Mouse (Mus musculus): ENCODE measurements around the gene Olfr774. TPM values are rescaled to one million over a fixed set of nuclear protein-coding genes. Genes with fewer than 3 reads are reported as not detected.
"Not testable (repeated sequence)": the region's sequence is repeated elsewhere in the genome, so short reads cannot be mapped to it uniquely, and the experiment has no call there.

Olfr774 gene
- not detected in 2 replicates for polyA plus RNA-seq (2015; fragmentation: Nextera tagmentation; extraction: Ambion mirVana)

- WGBS = 55% methylated on average over 2 of the region's 2 CpGs
- Histone ChIP-seq H3K9ac (ENCODE audit: low read length) (no peak within 1 kb of the TSS), H3K27me3 (ENCODE audit: control insufficient read depth, insufficient read depth, low read length) (no peaks in the 10 kb centered on the region), H3K27ac (ENCODE audit: low read length) (no peak within 1 kb of the TSS), H3K36me3 (ENCODE audit: control insufficient read depth, insufficient read depth) (no peaks in the 10 kb centered on the region), H3K4me2 (ENCODE audit: low read depth, low read length) (no peak within 1 kb of the TSS), H3K4me1 (ENCODE audit: control insufficient read depth, insufficient read depth, low read length) (no peaks in the 10 kb centered on the region), H3K4me3 (ENCODE audit: low read length) (no peak within 1 kb of the TSS), H3K9me3 (replicated peaks; ENCODE audit: control insufficient read depth, low read length) (0 out of 2 replicates have a peak, but pooled peaks cover 3% of the 10 kb centered on the region)
- ATAC-seq (replicated peaks; ENCODE audit: extremely low read depth, insufficient read depth, low FRiP score) = no peak
These were observed at the start of gene Olfr774 for GRCm38 (mm10) chr10:129235904-129236303. TSS of gene Olfr774 (plus strand) at chr10:129236204.

DNA sequence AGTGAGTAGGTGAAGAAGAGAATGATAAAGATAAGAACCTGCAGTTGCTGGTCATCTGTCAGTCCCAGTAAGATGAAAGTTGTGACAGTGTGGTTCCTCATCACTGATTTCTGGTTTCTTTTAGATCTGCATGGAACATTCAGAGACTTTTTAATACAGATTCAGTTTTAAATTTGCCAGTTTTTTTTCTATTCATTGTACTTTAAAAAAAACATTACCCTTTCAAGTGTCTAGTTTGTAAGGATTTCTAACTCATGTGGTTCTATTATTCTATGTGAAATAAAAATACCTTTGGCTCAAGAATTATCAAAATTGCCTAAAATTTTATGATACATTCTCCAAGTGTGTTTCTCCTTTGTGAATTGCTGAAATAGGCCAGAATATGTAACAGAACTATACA is 48.7 kb upstream of the Olfr774 start, which contains the start of gene Olfr773:
Gene Olfr773, minus strand, starts transcription at position 101 of the 400 bp plus-strand sequence.
- not testable (repeated sequence) for H3K9ac ChIP-seq (ENCODE audit: low read length); H3K4me2 ChIP-seq (ENCODE audit: low read depth, low read length); H3K36me3 ChIP-seq (ENCODE audit: control insufficient read depth, insufficient read depth); H3K27me3 ChIP-seq (ENCODE audit: control insufficient read depth, insufficient read depth, low read length); ATAC-seq (replicated peaks; ENCODE audit: extremely low read depth, insufficient read depth, low FRiP score); H3K27ac ChIP-seq (ENCODE audit: low read length); H3K9me3 ChIP-seq (replicated peaks; ENCODE audit: control insufficient read depth, low read length); H3K4me1 ChIP-seq (ENCODE audit: control insufficient read depth, insufficient read depth, low read length); H3K4me3 ChIP-seq (ENCODE audit: low read length)

DNA sequence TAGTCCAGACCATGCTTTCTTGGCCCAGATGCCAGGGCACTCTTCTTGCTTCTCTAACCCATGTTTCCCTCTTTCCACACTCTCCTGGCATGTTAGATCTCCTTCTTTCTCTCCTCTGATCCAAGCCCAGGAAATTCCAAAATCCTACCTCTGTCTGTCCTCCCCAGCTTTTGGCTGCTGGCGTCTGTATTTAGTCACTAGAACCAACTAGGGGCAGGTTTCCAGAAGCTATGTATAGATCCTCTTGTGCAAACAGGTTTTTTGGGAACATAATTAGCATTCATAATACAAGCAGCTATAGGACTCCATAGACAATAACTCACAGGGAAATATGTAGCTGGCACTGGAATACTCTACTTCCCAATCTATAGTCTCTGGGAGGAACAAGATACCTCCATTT is 5.3 kb upstream of the Olfr774 start:
- H3K9me3 ChIP-seq (replicated peaks; ENCODE audit: control insufficient read depth, low read length) = 0 out of 2 replicates have a peak, but pooled peaks cover 3% of the 10 kb centered on the region
- H3K27ac ChIP-seq (ENCODE audit: low read length) = no peak overlapping the region
- no peak overlapping the region for H3K4me2 ChIP-seq (ENCODE audit: low read depth, low read length)
- H3K27me3 ChIP-seq (ENCODE audit: control insufficient read depth, insufficient read depth, low read length) = no peaks in the 10 kb centered on the region
- no peak overlapping the region for H3K4me3 ChIP-seq (ENCODE audit: low read length)
- 76% methylated on average over 1 of the region's 1 CpGs for WGBS
- no peak for ATAC-seq (replicated peaks; ENCODE audit: extremely low read depth, insufficient read depth, low FRiP score)
- H3K9ac ChIP-seq (ENCODE audit: low read length) = no peak overlapping the region
- no peaks in the 10 kb centered on the region for H3K36me3 ChIP-seq (ENCODE audit: control insufficient read depth, insufficient read depth)
- H3K4me1 ChIP-seq (ENCODE audit: control insufficient read depth, insufficient read depth, low read length) = no peaks in the 10 kb centered on the region

- 68% methylated on average over 3 of the region's 3 CpGs for WGBS
- H3K27ac ChIP-seq (ENCODE audit: low read length) = no peak within 1 kb of the TSS
- no peak within 1 kb of the TSS for H3K4me2 ChIP-seq (ENCODE audit: low read depth, low read length)
- no peaks in the 10 kb centered on the region for H3K27me3 ChIP-seq (ENCODE audit: control insufficient read depth, insufficient read depth, low read length)
- H3K9ac ChIP-seq (ENCODE audit: low read length) = no peak within 1 kb of the TSS
- no peaks in the 10 kb centered on the region for H3K4me1 ChIP-seq (ENCODE audit: control insufficient read depth, insufficient read depth, low read length)
- no peaks in the 10 kb centered on the region for H3K9me3 ChIP-seq (replicated peaks; ENCODE audit: control insufficient read depth, low read length)
- no peak within 1 kb of the TSS for H3K4me3 ChIP-seq (ENCODE audit: low read length)
- no peaks in the 10 kb centered on the region for H3K36me3 ChIP-seq (ENCODE audit: control insufficient read depth, insufficient read depth)
- ATAC-seq (replicated peaks; ENCODE audit: extremely low read depth, insufficient read depth, low FRiP score) = no peak
These were observed 12.1 kb downstream of the Olfr774 start, which contains the start of gene Olfr775 for GRCm38 (mm10) chr10:129248112-129248511. TSS of gene Olfr775 (plus strand) at chr10:129248412.

GRCm38 (mm10) chr10:129258827-129259226 is 22.8 kb downstream of the Olfr774 start, which contains the start of gene Olfr776:
TSS of gene Olfr776 (plus strand) at chr10:129259127.
- ATAC-seq (replicated peaks; ENCODE audit: extremely low read depth, insufficient read depth, low FRiP score) = no peak
- no peak within 1 kb of the TSS for H3K9ac ChIP-seq (ENCODE audit: low read length)
- H3K27me3 ChIP-seq (ENCODE audit: control insufficient read depth, insufficient read depth, low read length) = no peaks in the 10 kb centered on the region

GRCm38 (mm10) chr10:129271081-129271535 is 35.1 kb downstream of the Olfr774 start, which contains the start of gene Olfr777:
TSS of gene Olfr777 (minus strand) at chr10:129271485.
- Histone ChIP-seq H3K9me3 (replicated peaks; ENCODE audit: control insufficient read depth, low read length) (no peaks in the 10 kb centered on the region), H3K9ac (ENCODE audit: low read length) (no peak within 1 kb of the TSS), H3K27me3 (ENCODE audit: control insufficient read depth, insufficient read depth, low read length) (no peaks in the 10 kb centered on the region), H3K27ac (ENCODE audit: low read length) (no peak within 1 kb of the TSS), H3K4me2 (ENCODE audit: low read depth, low read length) (no peak within 1 kb of the TSS), H3K4me1 (ENCODE audit: control insufficient read depth, insufficient read depth, low read length) (no peaks in the 10 kb centered on the region), H3K4me3 (ENCODE audit: low read length) (no peak within 1 kb of the TSS), H3K36me3 (ENCODE audit: control insufficient read depth, insufficient read depth) (no peaks in the 10 kb centered on the region)
- ATAC-seq (replicated peaks; ENCODE audit: extremely low read depth, insufficient read depth, low FRiP score) = no peak
- 87% methylated on average over 2 of the region's 2 CpGs for WGBS

More at GRCm38 (mm10) chr10:129258827-129259226, 22.8 kb downstream of the Olfr774 start, which contains the start of gene Olfr776:
- H3K4me2 ChIP-seq (ENCODE audit: low read depth, low read length) = no peak within 1 kb of the TSS
- no peak within 1 kb of the TSS for H3K4me3 ChIP-seq (ENCODE audit: low read length)
- H3K36me3 ChIP-seq (ENCODE audit: control insufficient read depth, insufficient read depth) = no peaks in the 10 kb centered on the region
- 0 out of 2 replicates have a peak, but pooled peaks cover 2% of the 10 kb centered on the region for H3K9me3 ChIP-seq (replicated peaks; ENCODE audit: control insufficient read depth, low read length)
- H3K4me1 ChIP-seq (ENCODE audit: control insufficient read depth, insufficient read depth, low read length) = no peaks in the 10 kb centered on the region
- no peak within 1 kb of the TSS for H3K27ac ChIP-seq (ENCODE audit: low read length)

Other genes with a start within 250 kb of the Olfr774 start
- gene Olfr9, start 246.8 kb upstream of the Olfr774 start, polyA plus RNA-seq (2015; fragmentation: Nextera tagmentation; extraction: Ambion mirVana) = not detected in 2 replicates
- not detected in 2 replicates for gene Olfr763, start 225.4 kb upstream of the Olfr774 start, polyA plus RNA-seq (2015; fragmentation: Nextera tagmentation; extraction: Ambion mirVana)
- gene Olfr764-ps1, start 196.3 kb upstream of the Olfr774 start, polyA plus RNA-seq (2015; fragmentation: Nextera tagmentation; extraction: Ambion mirVana) = not detected in 2 replicates
- gene Olfr765, start 186.2 kb upstream of the Olfr774 start, polyA plus RNA-seq (2015; fragmentation: Nextera tagmentation; extraction: Ambion mirVana) = not detected in 2 replicates
- not detected in 2 replicates for gene Olfr766-ps1, start 167.2 kb upstream of the Olfr774 start, polyA plus RNA-seq (2015; fragmentation: Nextera tagmentation; extraction: Ambion mirVana)
- gene Olfr767, start 153.3 kb upstream of the Olfr774 start, polyA plus RNA-seq (2015; fragmentation: Nextera tagmentation; extraction: Ambion mirVana) = not detected in 2 replicates
- not detected in 2 replicates for gene Olfr768, start 136.8 kb upstream of the Olfr774 start, polyA plus RNA-seq (2015; fragmentation: Nextera tagmentation; extraction: Ambion mirVana)
- gene Olfr769, start 118.3 kb upstream of the Olfr774 start, polyA plus RNA-seq (2015; fragmentation: Nextera tagmentation; extraction: Ambion mirVana) = not detected in 2 replicates
- gene Olfr770, start 97.2 kb upstream of the Olfr774 start, polyA plus RNA-seq (2015; fragmentation: Nextera tagmentation; extraction: Ambion mirVana) = not detected in 2 replicates
- gene Olfr771, start 71.5 kb upstream of the Olfr774 start, polyA plus RNA-seq (2015; fragmentation: Nextera tagmentation; extraction: Ambion mirVana) = not detected in 2 replicates
- not detected in 2 replicates for gene Olfr772, start 58.3 kb upstream of the Olfr774 start, polyA plus RNA-seq (2015; fragmentation: Nextera tagmentation; extraction: Ambion mirVana)
- gene Olfr773, start 48.8 kb upstream of the Olfr774 start, polyA plus RNA-seq (2015; fragmentation: Nextera tagmentation; extraction: Ambion mirVana) = not detected in 2 replicates
- gene Olfr775, start 12.2 kb downstream of the Olfr774 start, polyA plus RNA-seq (2015; fragmentation: Nextera tagmentation; extraction: Ambion mirVana) = not detected in 2 replicates
- not detected in 2 replicates for gene Olfr776, start 22.9 kb downstream of the Olfr774 start, polyA plus RNA-seq (2015; fragmentation: Nextera tagmentation; extraction: Ambion mirVana)
- not detected in 2 replicates for gene Olfr777, start 35.3 kb downstream of the Olfr774 start, polyA plus RNA-seq (2015; fragmentation: Nextera tagmentation; extraction: Ambion mirVana)
- not detected in 2 replicates for gene Olfr780, start 81.9 kb downstream of the Olfr774 start, polyA plus RNA-seq (2015; fragmentation: Nextera tagmentation; extraction: Ambion mirVana)
- not detected in 2 replicates for gene Olfr781, start 92.7 kb downstream of the Olfr774 start, polyA plus RNA-seq (2015; fragmentation: Nextera tagmentation; extraction: Ambion mirVana)
- not detected in 2 replicates for gene Olfr782, start 112.6 kb downstream of the Olfr774 start, polyA plus RNA-seq (2015; fragmentation: Nextera tagmentation; extraction: Ambion mirVana)
- gene Olfr784, start 147.9 kb downstream of the Olfr774 start, polyA plus RNA-seq (2015; fragmentation: Nextera tagmentation; extraction: Ambion mirVana) = 0.05 TPM in 1 of 2 replicates, not detected in the other
- not detected in 2 replicates for gene Olfr785, start 169.2 kb downstream of the Olfr774 start, polyA plus RNA-seq (2015; fragmentation: Nextera tagmentation; extraction: Ambion mirVana)
- gene Olfr786, start 191.1 kb downstream of the Olfr774 start, polyA plus RNA-seq (2015; fragmentation: Nextera tagmentation; extraction: Ambion mirVana) = not detected in 2 replicates
- gene Olfr787, start 225.7 kb downstream of the Olfr774 start, polyA plus RNA-seq (2015; fragmentation: Nextera tagmentation; extraction: Ambion mirVana) = not detected in 2 replicates
- gene Olfr788, start 234.8 kb downstream of the Olfr774 start, polyA plus RNA-seq (2015; fragmentation: Nextera tagmentation; extraction: Ambion mirVana) = not detected in 2 replicates
- not detected in 2 replicates for gene Olfr789, start 248.5 kb downstream of the Olfr774 start, polyA plus RNA-seq (2015; fragmentation: Nextera tagmentation; extraction: Ambion mirVana)

Measured in heart, embryonic 16.5 days (tissue).